Mouse (Mus musculus): ENCODE data around the gene Gtf2a2. TPM values are rescaled to one million over a fixed set of nuclear protein-coding genes. Genes with fewer than 3 reads are reported as not detected.
"Not testable (repeated sequence)": the region's sequence is repeated elsewhere in the genome, so short reads cannot be mapped to it uniquely, and the experiment has no call there.

Gene Gtf2a2
- total RNA-seq, 4 experiments from 2014 or later, result 52.8 to 59.9 (median 54.6) TPM

GRCm38 (mm10) chr9:70018879-70019278 lies 6.5 kb downstream of the Gtf2a2 start:
- no peak for DNase-seq (ENCODE audit: low spot score in 2 of 2)

- no peak for DNase-seq (ENCODE audit: low spot score in 2 of 2)
Observed at GRCm38 (mm10) chr9:70021610-70022009, 9.3 kb downstream of the Gtf2a2 start.

GRCm38 (mm10) chr9:70022083-70022482 lies 9.7 kb downstream of the Gtf2a2 start:
- DNase-seq (ENCODE audit: low spot score in 2 of 2), result no peak

GRCm38 (mm10) chr9:70023615-70024014 lies 11.3 kb downstream of the Gtf2a2 start:
- not testable (repeated sequence) for DNase-seq (ENCODE audit: low spot score in 2 of 2)

- no peak for DNase-seq (ENCODE audit: low spot score in 2 of 2)
Observed at GRCm38 (mm10) chr9:70024648-70025047, 12.3 kb downstream of the Gtf2a2 start.

GRCm38 (mm10) chr9:70025365-70026012 lies 13.1 kb downstream of the Gtf2a2 start:
- DNase-seq (ENCODE audit: low spot score in 2 of 2), result no peak

- DNase-seq (ENCODE audit: low spot score in 2 of 2), result no peak
Observed at GRCm38 (mm10) chr9:70032167-70032566, 19.8 kb downstream of the Gtf2a2 start.

- no peak for DNase-seq (ENCODE audit: low spot score in 2 of 2)
Observed at GRCm38 (mm10) chr9:70033056-70033455, 20.7 kb downstream of the Gtf2a2 start.

- no peak for DNase-seq (ENCODE audit: low spot score in 2 of 2)
Observed at GRCm38 (mm10) chr9:70034702-70035101, 22.4 kb downstream of the Gtf2a2 start.

GRCm38 (mm10) chr9:70036646-70037045 lies 24.3 kb downstream of the Gtf2a2 start:
- DNase-seq (ENCODE audit: low spot score in 2 of 2), result no peak

GRCm38 (mm10) chr9:70037988-70038387 lies 25.6 kb downstream of the Gtf2a2 start, which contains the start of gene Gcnt3:
Gene Gcnt3, minus strand, starts transcription at chr9:70038088.
- DNase-seq (ENCODE audit: low spot score in 2 of 2), result no peak

- DNase-seq (ENCODE audit: low spot score in 2 of 2), result no peak
Observed at GRCm38 (mm10) chr9:70039597-70040385, 27.4 kb downstream of the Gtf2a2 start.

GRCm38 (mm10) chr9:70040570-70040969 lies 28.2 kb downstream of the Gtf2a2 start:
- DNase-seq (ENCODE audit: low spot score in 2 of 2), result no peak

GRCm38 (mm10) chr9:70042137-70042536 lies 29.8 kb downstream of the Gtf2a2 start:
- no peak for DNase-seq (ENCODE audit: low spot score in 2 of 2)

GRCm38 (mm10) chr9:70042935-70043334 lies 30.6 kb downstream of the Gtf2a2 start:
- DNase-seq (ENCODE audit: low spot score in 2 of 2), result no peak

GRCm38 (mm10) chr9:70044865-70045264 lies 32.5 kb downstream of the Gtf2a2 start:
- DNase-seq (ENCODE audit: low spot score in 2 of 2), result no peak

GRCm38 (mm10) chr9:70046255-70046654 lies 33.9 kb downstream of the Gtf2a2 start:
- no peak for DNase-seq (ENCODE audit: low spot score in 2 of 2)

GRCm38 (mm10) chr9:70047839-70048238 lies 35.5 kb downstream of the Gtf2a2 start:
- DNase-seq (ENCODE audit: low spot score in 2 of 2), result no peak

- no peak for DNase-seq (ENCODE audit: low spot score in 2 of 2)
Observed at GRCm38 (mm10) chr9:70048280-70048679, 35.9 kb downstream of the Gtf2a2 start.

GRCm38 (mm10) chr9:70048751-70049415 lies 36.5 kb downstream of the Gtf2a2 start:
- DNase-seq (ENCODE audit: low spot score in 2 of 2), result no peak

- no peak for DNase-seq (ENCODE audit: low spot score in 2 of 2)
Observed at GRCm38 (mm10) chr9:70049416-70049783, 37.0 kb downstream of the Gtf2a2 start.

GRCm38 (mm10) chr9:70049839-70050238 lies 37.5 kb downstream of the Gtf2a2 start:
- DNase-seq (ENCODE audit: low spot score in 2 of 2), result no peak
